Mouse (Mus musculus) lung, postnatal 25 days (tissue): ENCODE data around the gene 1190005I06Rik.

ENCODE experiments used
- DNase-seq: peaks from one replicate; pipeline ENCODE4 v3.0.0; 2022; ENCODE audit warnings: low spot score

Gene 1190005I06Rik

GRCm38 (mm10) chr8:120577821-120578220, 69.6 kb downstream of the 1190005I06Rik start:
- DNase-seq = no peak

GRCm38 (mm10) chr8:120575801-120576200, 71.6 kb downstream of the 1190005I06Rik start:
- no peak for DNase-seq

- DNase-seq = no peak
Measured at GRCm38 (mm10) chr8:120574941-120575340, 72.5 kb downstream of the 1190005I06Rik start.

- no peak for DNase-seq
Measured at GRCm38 (mm10) chr8:120573866-120574265, 73.6 kb downstream of the 1190005I06Rik start.

GRCm38 (mm10) chr8:120572534-120572933, 74.9 kb downstream of the 1190005I06Rik start:
- peak; percentile 67 for DNase-seq

- no peak for DNase-seq
Measured at GRCm38 (mm10) chr8:120571561-120571960, 75.9 kb downstream of the 1190005I06Rik start.

GRCm38 (mm10) chr8:120569939-120570715, 77.3 kb downstream of the 1190005I06Rik start:
- peak; percentile 66 for DNase-seq

GRCm38 (mm10) chr8:120569123-120569522, 78.3 kb downstream of the 1190005I06Rik start:
- DNase-seq = no peak

GRCm38 (mm10) chr8:120568164-120568798, 79.2 kb downstream of the 1190005I06Rik start:
- DNase-seq = no peak

GRCm38 (mm10) chr8:120567731-120568130, 79.7 kb downstream of the 1190005I06Rik start:
- DNase-seq = no peak

- DNase-seq = no peak
Measured at GRCm38 (mm10) chr8:120566681-120567080, 80.8 kb downstream of the 1190005I06Rik start.

GRCm38 (mm10) chr8:120565151-120565711, 82.2 kb downstream of the 1190005I06Rik start:
- DNase-seq = no peak

- DNase-seq = peak; percentile 93
Measured at GRCm38 (mm10) chr8:120563851-120564837, 83.3 kb downstream of the 1190005I06Rik start.

- no peak for DNase-seq
Measured at GRCm38 (mm10) chr8:120563348-120563724, 84.1 kb downstream of the 1190005I06Rik start.

- no peak for DNase-seq
Measured at GRCm38 (mm10) chr8:120562680-120563347, 84.6 kb downstream of the 1190005I06Rik start.

GRCm38 (mm10) chr8:120561539-120562435, 85.6 kb downstream of the 1190005I06Rik start:
- DNase-seq = peak; percentile 49

- DNase-seq = no peak
Measured at GRCm38 (mm10) chr8:120560535-120560934, 86.9 kb downstream of the 1190005I06Rik start.

GRCm38 (mm10) chr8:120559654-120560053, 87.8 kb downstream of the 1190005I06Rik start:
- DNase-seq = no peak
